Mouse (Mus musculus) forebrain, embryonic 13.5 days (tissue): ENCODE measurements at regions not wholly inside any gene's neighbourhood (a gene's known extent, or its start where the extent isn't known, plus 50 kb on each side); places are given as distances from the start of the nearest gene placed in this dataset.

Experiments used
- ATAC-seq: fragments of 200-750 bp; cut with Nextera tagmentation; 2 replicates; pipeline ENCODE4 v1.8.0; 2017
- H3K27ac ChIP-seq: fragments of 300-500 bp; sonication (generic); 2 replicates; pipeline ENCODE4 v1.5.1; 2015; ENCODE audit warnings: inconsistent platforms, mild to moderate bottlenecking, moderate library complexity
- H3K27me3 ChIP-seq: fragments of 300-500 bp; sonication (generic); 2 replicates; pipeline ENCODE4 v1.6.1; 2015; ENCODE audit warnings: mild to moderate bottlenecking, inconsistent platforms
- H3K36me3 ChIP-seq: fragments of 300-500 bp; sonication (generic); 2 replicates; pipeline ENCODE4 v1.6.1; 2015; ENCODE audit warnings: mild to moderate bottlenecking, inconsistent platforms; ENCODE audit not compliant: poor library complexity, severe bottlenecking
- H3K4me1 ChIP-seq: fragments of 300-500 bp; sonication (generic); 2 replicates; pipeline ENCODE4 v1.6.1; 2015; ENCODE audit warnings: inconsistent platforms
- H3K4me2 ChIP-seq: fragments of 300-500 bp; sonication (generic); 2 replicates; pipeline ENCODE4 v1.6.1; 2015; ENCODE audit warnings: inconsistent platforms, mild to moderate bottlenecking, moderate library complexity
- H3K4me3 ChIP-seq: fragments of 300-500 bp; sonication (generic); 2 replicates; pipeline ENCODE4 v1.5.1; 2015; ENCODE audit warnings: mild to moderate bottlenecking, inconsistent platforms
- H3K9ac ChIP-seq: fragments of 300-500 bp; sonication (generic); 2 replicates; pipeline ENCODE4 v1.6.1; 2015; ENCODE audit warnings: mild to moderate bottlenecking, inconsistent platforms
- H3K9me3 ChIP-seq: fragments of 300-500 bp; sonication (generic); replicated peaks from 2 replicates; pipeline ENCODE4 v1.6.1; 2016; ENCODE audit warnings: inconsistent platforms
- WGBS: fragments of 180-500 bp; shearing (Covaris S2); methylation state at CpG from one replicate; pipeline ENCODE4 v1.1.7; 2015; 5-methylcytosine and 5-hydroxymethylcytosine counted together

- no peak overlapping the region for H3K4me2 ChIP-seq
- H3K27ac ChIP-seq, result no peak overlapping the region
- no peak overlapping the region for H3K4me3 ChIP-seq
- WGBS, result 76% methylated on average over 8 of the region's 8 CpGs
- no peak overlapping the region for H3K9ac ChIP-seq
- H3K27me3 ChIP-seq, result no peaks in the 10 kb centered on the region
- no peak for ATAC-seq
- no peaks in the 10 kb centered on the region for H3K4me1 ChIP-seq
- no peaks in the 10 kb centered on the region for H3K9me3 ChIP-seq
- no peaks in the 10 kb centered on the region for H3K36me3 ChIP-seq
Observed at GRCm38 (mm10) chr16:9138552-9139224, 308.8 kb downstream of the 1810013L24Rik start.

- Histone ChIP-seq H3K4me3 (no peak overlapping the region), H3K4me2 (no peak overlapping the region), H3K36me3 (no peaks in the 10 kb centered on the region), H3K27me3 (no peaks in the 10 kb centered on the region), H3K9me3 (no peaks in the 10 kb centered on the region), H3K27ac (no peak overlapping the region), H3K9ac (no peak overlapping the region), H3K4me1 (no peaks in the 10 kb centered on the region)
- ATAC-seq, result no peak
- WGBS, result 85% methylated on average over 3 of the region's 3 CpGs
Observed at GRCm38 (mm10) chr16:9139405-9139804, 309.5 kb downstream of the 1810013L24Rik start.

- no peak overlapping the region for H3K4me2 ChIP-seq
- no peaks in the 10 kb centered on the region for H3K36me3 ChIP-seq
- no peaks in the 10 kb centered on the region for H3K9me3 ChIP-seq
- WGBS, result 63% methylated on average over 8 of the region's 8 CpGs
- ATAC-seq, result no peak
- H3K4me1 ChIP-seq, result no peaks in the 10 kb centered on the region
- no peak overlapping the region for H3K4me3 ChIP-seq
- no peak overlapping the region for H3K9ac ChIP-seq
- H3K27ac ChIP-seq, result no peak overlapping the region
- H3K27me3 ChIP-seq, result no peaks in the 10 kb centered on the region
Observed at GRCm38 (mm10) chr16:9149209-9150135, 319.6 kb downstream of the 1810013L24Rik start.

- 77% methylated on average over 4 of the region's 4 CpGs for WGBS
- ATAC-seq, result no peak
Observed at GRCm38 (mm10) chr16:9151936-9152335, 322.0 kb downstream of the 1810013L24Rik start.

GRCm38 (mm10) chr16:9153501-9153900, 323.6 kb downstream of the 1810013L24Rik start:
- Histone ChIP-seq H3K4me2 (no peak overlapping the region), H3K9me3 (no peaks in the 10 kb centered on the region), H3K27ac (no peak overlapping the region), H3K36me3 (no peaks in the 10 kb centered on the region), H3K4me3 (no peak overlapping the region), H3K4me1 (no peaks in the 10 kb centered on the region), H3K27me3 (no peaks in the 10 kb centered on the region), H3K9ac (no peak overlapping the region)
- WGBS, result 90% methylated on average over 4 of the region's 4 CpGs
- no peak for ATAC-seq

More at GRCm38 (mm10) chr16:9151936-9152335, 322.0 kb downstream of the 1810013L24Rik start:
- no peak overlapping the region for H3K9ac ChIP-seq
- H3K27me3 ChIP-seq, result no peaks in the 10 kb centered on the region
- no peak overlapping the region for H3K4me2 ChIP-seq
- H3K36me3 ChIP-seq, result no peaks in the 10 kb centered on the region
- H3K4me3 ChIP-seq, result no peak overlapping the region
- no peaks in the 10 kb centered on the region for H3K4me1 ChIP-seq
- H3K27ac ChIP-seq, result no peak overlapping the region
- H3K9me3 ChIP-seq, result no peaks in the 10 kb centered on the region

GRCm38 (mm10) chr16:9165763-9166310, 335.9 kb downstream of the 1810013L24Rik start:
- no peaks in the 10 kb centered on the region for H3K27me3 ChIP-seq

GRCm38 (mm10) chr16:9176402-9176801, 346.5 kb downstream of the 1810013L24Rik start:
- Histone ChIP-seq H3K27me3 (no peaks in the 10 kb centered on the region), H3K36me3 (no peaks in the 10 kb centered on the region), H3K9ac (no peak overlapping the region), H3K9me3 (no peaks in the 10 kb centered on the region), H3K4me2 (no peak overlapping the region), H3K4me1 (no peaks in the 10 kb centered on the region), H3K4me3 (no peak overlapping the region), H3K27ac (no peak overlapping the region)
- WGBS, result 91% methylated on average over 3 of the region's 3 CpGs
- ATAC-seq, result no peak

More at GRCm38 (mm10) chr16:9165763-9166310, 335.9 kb downstream of the 1810013L24Rik start:
- no peak for ATAC-seq
- no peak overlapping the region for H3K4me2 ChIP-seq
- no peaks in the 10 kb centered on the region for H3K36me3 ChIP-seq
- no peak overlapping the region for H3K27ac ChIP-seq
- H3K4me3 ChIP-seq, result no peak overlapping the region
- no peak overlapping the region for H3K9ac ChIP-seq
- H3K4me1 ChIP-seq, result no peaks in the 10 kb centered on the region
- H3K9me3 ChIP-seq, result no peaks in the 10 kb centered on the region
- WGBS, result 56% methylated on average over 8 of the region's 8 CpGs

GRCm38 (mm10) chr16:9195821-9196220, 365.9 kb downstream of the 1810013L24Rik start:
- no peak overlapping the region for H3K9ac ChIP-seq
- no peak overlapping the region for H3K27ac ChIP-seq
- no peak overlapping the region for H3K4me2 ChIP-seq
- no peaks in the 10 kb centered on the region for H3K36me3 ChIP-seq
- peaks cover 5% of the 10 kb centered on the region; the same call in 1 of the 2 replicates for H3K9me3 ChIP-seq
- ATAC-seq, result no peak
- H3K27me3 ChIP-seq, result no peaks in the 10 kb centered on the region
- 56% methylated on average over 13 of the region's 13 CpGs for WGBS
- no peak overlapping the region for H3K4me3 ChIP-seq
- no peaks in the 10 kb centered on the region for H3K4me1 ChIP-seq

GRCm38 (mm10) chr16:9198903-9199532, 369.1 kb downstream of the 1810013L24Rik start:
- no peak overlapping the region for H3K4me3 ChIP-seq
- H3K27ac ChIP-seq, result no peak overlapping the region
- no peak overlapping the region for H3K9ac ChIP-seq
- no peak overlapping the region for H3K4me2 ChIP-seq
- H3K36me3 ChIP-seq, result no peaks in the 10 kb centered on the region
- 89% methylated on average over 1 of the region's 1 CpGs for WGBS
- H3K27me3 ChIP-seq, result no peaks in the 10 kb centered on the region
- ATAC-seq, result no peak
- no peaks in the 10 kb centered on the region for H3K9me3 ChIP-seq
- H3K4me1 ChIP-seq, result no peaks in the 10 kb centered on the region

- Histone ChIP-seq H3K4me1 (no peaks in the 10 kb centered on the region), H3K4me2 (no peak overlapping the region), H3K36me3 (no peaks in the 10 kb centered on the region), H3K9me3 (0 out of 2 replicates have a peak, but pooled peaks cover 7% of the 10 kb centered on the region), H3K27me3 (no peaks in the 10 kb centered on the region), H3K9ac (no peak overlapping the region), H3K27ac (no peak overlapping the region), H3K4me3 (no peak overlapping the region)
- 91% methylated on average over 4 of the region's 4 CpGs for WGBS
- no peak for ATAC-seq
Observed at GRCm38 (mm10) chr16:9208602-9209001, 378.7 kb downstream of the 1810013L24Rik start.

- H3K27ac ChIP-seq, result no peak overlapping the region
Observed at GRCm38 (mm10) chr16:9211485-9211884, 381.6 kb downstream of the 1810013L24Rik start.

GRCm38 (mm10) chr16:9215131-9215530, 385.2 kb downstream of the 1810013L24Rik start:
- no peaks in the 10 kb centered on the region for H3K36me3 ChIP-seq

More at GRCm38 (mm10) chr16:9211485-9211884, 381.6 kb downstream of the 1810013L24Rik start:
- Histone ChIP-seq H3K9ac (no peak overlapping the region), H3K36me3 (no peaks in the 10 kb centered on the region), H3K9me3 (0 out of 2 replicates have a peak, but pooled peaks cover 7% of the 10 kb centered on the region), H3K4me3 (no peak overlapping the region), H3K4me2 (no peak overlapping the region), H3K27me3 (no peaks in the 10 kb centered on the region), H3K4me1 (no peaks in the 10 kb centered on the region)
- ATAC-seq, result no peak
- WGBS, result 82% methylated on average over 6 of the region's 6 CpGs

More at GRCm38 (mm10) chr16:9215131-9215530, 385.2 kb downstream of the 1810013L24Rik start:
- H3K9ac ChIP-seq, result no peak overlapping the region
- no peak overlapping the region for H3K4me3 ChIP-seq
- H3K4me1 ChIP-seq, result no peaks in the 10 kb centered on the region
- H3K9me3 ChIP-seq, result no peaks in the 10 kb centered on the region
- no peak overlapping the region for H3K27ac ChIP-seq
- H3K4me2 ChIP-seq, result no peak overlapping the region
- H3K27me3 ChIP-seq, result no peaks in the 10 kb centered on the region
- WGBS, result 56% methylated on average over 1 of the region's 1 CpGs
- no peak for ATAC-seq
